Mouse (Mus musculus) megakaryocyte progenitor cell, adult 5-6 weeks (primary cell): Measurements from ENCODE around the gene Rnasek. TPM values are rescaled to one million over a fixed set of nuclear protein-coding genes. Genes with fewer than 3 reads are reported as not detected.
A peak's percentile ranks its signal among the peaks of the same experiment; 100 is the strongest.

ENCODE experiments used
- ATAC-seq: replicated peaks from 2 replicates; pipeline ENCODE4 v1.8.0; 2016; ENCODE audit warnings: mild to moderate bottlenecking, moderate TSS enrichment, inconsistent platforms; ENCODE audit not compliant: poor library complexity
- total RNA-seq, 2 experiments: library from RNA; stranded (forward) in 1 of 2; stranded (reverse) in 1 of 2; fragments of 157-497, 149-512 nt in 1 of 2; fragments of 200-1000 nt in 1 of 2; gene quantifications; 2 replicates each; pipeline versions ENCODE4 v1.2.3 to v1.2.4; 2015 to 2017

Rnasek gene
- total RNA-seq (2015) (134 and 151 TPM in 2 replicates), total RNA-seq (2017) (19.3 and 29.4 TPM in 2 replicates)

GRCm38 (mm10) chr11:70239541-70240279, at the start of gene Rnasek, which contains the start of gene Gm21988:
TSS of gene Rnasek (minus strand) at chr11:70239842.
TSS of gene Gm21988 (minus strand) at chr11:70239830.
- ATAC-seq = peak; percentile 21

DNA sequence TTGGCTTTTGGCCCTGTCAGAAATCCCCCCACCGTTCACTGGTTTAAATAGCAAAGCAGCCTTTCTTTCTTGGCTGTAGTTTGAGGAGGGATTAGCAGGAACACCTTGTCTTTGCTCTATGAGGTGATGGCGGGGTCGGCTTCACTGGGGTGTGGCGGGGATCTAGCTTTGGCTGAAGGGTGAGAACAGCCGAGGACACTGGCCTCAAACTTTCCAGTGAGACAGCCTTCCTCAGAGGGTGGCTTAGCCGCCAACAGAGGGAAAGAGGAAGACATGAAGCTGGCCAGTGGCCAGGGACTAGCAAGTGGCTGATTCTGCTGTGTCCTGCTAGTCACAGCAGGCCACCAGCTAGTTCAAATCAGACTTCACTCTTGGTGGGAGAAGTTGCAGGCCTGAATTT, 49.6 kb upstream of the Rnasek start:
- ATAC-seq = 0 out of 2 replicates have a peak, but pooled peaks have one; percentile 46

GRCm38 (mm10) chr11:70288102-70288501, 48.5 kb upstream of the Rnasek start:
- ATAC-seq = no peak

GRCm38 (mm10) chr11:70285686-70286085, 46.0 kb upstream of the Rnasek start:
- ATAC-seq = no peak

GRCm38 (mm10) chr11:70284757-70285156, 45.1 kb upstream of the Rnasek start:
- no peak for ATAC-seq

GRCm38 (mm10) chr11:70283666-70284065, 44.0 kb upstream of the Rnasek start:
- no peak for ATAC-seq

DNA sequence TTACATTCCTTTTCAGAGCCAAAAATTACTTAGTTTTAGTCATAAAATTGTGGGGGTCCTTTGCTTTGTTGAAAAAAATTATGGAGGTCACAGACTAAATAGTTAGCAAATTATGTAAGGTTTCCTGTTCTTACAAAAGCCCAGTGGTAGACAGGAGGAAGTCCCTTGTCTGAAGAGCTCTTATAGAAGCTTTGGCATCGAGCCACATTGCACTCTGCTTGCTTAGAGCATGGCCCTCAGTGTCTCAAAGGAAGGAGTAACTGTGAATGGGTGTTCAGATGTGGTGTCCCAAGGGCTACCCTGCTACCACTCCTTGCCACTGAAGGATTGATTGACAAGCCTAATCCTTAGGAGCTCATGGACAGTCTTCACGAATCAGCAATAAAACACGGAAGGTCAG, 40.8 kb upstream of the Rnasek start:
- ATAC-seq = peak; percentile 74

GRCm38 (mm10) chr11:70278961-70279360, 39.3 kb upstream of the Rnasek start:
- no peak for ATAC-seq

- ATAC-seq = no peak
Measured at GRCm38 (mm10) chr11:70271641-70272040, 32.0 kb upstream of the Rnasek start.

- no peak for ATAC-seq
Measured at GRCm38 (mm10) chr11:70266405-70266804, 26.8 kb upstream of the Rnasek start.

DNA sequence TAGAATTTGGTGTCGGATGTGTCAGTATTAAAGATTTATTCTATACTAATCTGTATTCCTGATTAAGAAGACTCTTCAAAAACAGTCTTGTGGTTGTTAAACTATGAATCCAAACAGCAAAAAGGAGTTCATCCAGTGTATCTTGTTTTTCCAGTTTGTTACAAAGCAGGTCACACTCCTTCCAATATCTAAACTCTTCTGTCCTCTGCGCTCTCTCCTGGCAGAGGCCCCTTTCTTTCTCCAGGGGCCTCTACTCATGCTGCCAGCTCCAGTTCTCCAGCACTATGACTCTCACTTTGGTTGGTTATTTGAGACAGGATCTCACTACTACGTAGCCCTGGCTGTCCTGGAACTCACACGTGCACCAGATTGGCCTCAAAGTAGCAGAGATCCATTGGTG, 26.2 kb upstream of the Rnasek start:
- no peak for ATAC-seq

DNA sequence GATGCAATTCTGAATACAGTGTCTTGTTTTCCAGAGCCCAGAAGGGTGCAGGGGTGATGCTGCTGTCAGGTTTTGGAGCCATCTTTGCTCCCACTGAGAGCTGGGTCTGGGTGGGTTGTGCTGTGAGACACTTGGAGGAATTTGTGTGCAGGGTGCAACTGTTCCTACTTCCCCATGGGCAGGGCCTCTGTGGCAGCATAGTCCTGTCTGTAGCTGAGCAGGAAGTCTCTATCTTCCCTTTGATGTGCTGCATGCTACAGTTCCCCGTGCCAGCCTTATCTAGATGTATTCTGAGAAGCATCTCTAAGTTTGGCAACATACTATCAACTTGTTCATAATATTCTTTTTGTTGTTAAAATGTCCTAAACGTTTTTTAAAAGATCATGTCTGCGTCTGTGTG, 25.6 kb upstream of the Rnasek start:
- peak; percentile 23; the same call in 1 of the 2 replicates for ATAC-seq

- ATAC-seq = no peak
Measured at GRCm38 (mm10) chr11:70259035-70259434, 19.4 kb upstream of the Rnasek start.

DNA sequence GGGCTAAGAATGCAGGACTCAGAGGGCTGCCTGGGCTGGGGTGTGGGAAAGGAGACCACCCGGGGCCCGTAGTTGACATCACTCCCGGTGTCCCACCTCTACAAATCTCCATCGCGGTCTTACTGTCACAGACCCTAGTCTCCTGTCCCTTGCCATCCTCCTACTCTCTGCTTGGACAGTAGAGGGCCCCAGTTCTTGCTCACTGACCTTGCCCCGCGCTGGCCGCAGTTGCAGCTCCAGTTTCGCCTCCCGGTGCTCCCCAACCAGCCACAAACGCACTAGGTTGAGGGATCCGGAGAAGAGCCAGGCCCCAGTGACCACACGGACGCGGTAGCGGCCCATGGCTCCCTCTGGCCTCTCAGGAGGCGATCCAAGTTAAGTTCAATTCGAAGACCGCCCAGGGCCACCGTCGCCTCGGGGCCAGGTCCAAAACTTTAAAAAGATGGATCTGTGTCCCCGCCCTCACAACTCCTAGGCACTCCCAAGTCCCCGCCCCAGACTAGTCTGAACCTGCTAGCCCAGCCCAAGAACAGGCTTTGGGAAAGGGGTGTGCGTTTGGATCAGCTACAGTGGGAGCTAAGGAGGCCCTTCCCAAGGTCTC, 15.4 kb upstream of the Rnasek start, which contains the start of gene Alox12:
TSS of gene Alox12 (minus strand) at position 423 of the 601 bp plus-strand sequence.
- peak; percentile 42; the same call in 1 of the 2 replicates for ATAC-seq

- no peak for ATAC-seq
Measured at GRCm38 (mm10) chr11:70254337-70254736, 14.7 kb upstream of the Rnasek start.

- ATAC-seq = no peak
Measured at GRCm38 (mm10) chr11:70251853-70252252, 12.2 kb upstream of the Rnasek start.

- no peak for ATAC-seq
Measured at GRCm38 (mm10) chr11:70250150-70250549, 10.5 kb upstream of the Rnasek start.

GRCm38 (mm10) chr11:70247136-70247845, 7.6 kb upstream of the Rnasek start:
- ATAC-seq = peak; percentile 84

- no peak for ATAC-seq
Measured at GRCm38 (mm10) chr11:70242591-70242990, 2.9 kb upstream of the Rnasek start.

- ATAC-seq = no peak
Measured at GRCm38 (mm10) chr11:70238591-70239440, 826 bp downstream of the Rnasek start.
